Mouse (Mus musculus) midbrain, embryonic 16.5 days (tissue): ENCODE measurements at regions not wholly inside any gene's neighbourhood (a gene's known extent, or its start where the extent isn't known, plus 50 kb on each side); places are given as distances from the start of the nearest gene placed in this dataset.

ENCODE experiments used
- ATAC-seq: fragments of 200-750 bp; cut with Nextera tagmentation; 2 replicates; pipeline ENCODE4 v1.8.0; 2017; ENCODE audit warnings: moderate TSS enrichment
- H3K27ac ChIP-seq: fragments of 300-500 bp; sonication (generic); 2 replicates; pipeline ENCODE4 v1.5.1; 2014; ENCODE audit warnings: mild to moderate bottlenecking, low read length, mixed read lengths
- H3K27me3 ChIP-seq: fragments of 300-500 bp; sonication (generic); 2 replicates; pipeline ENCODE4 v1.6.1; 2014; ENCODE audit warnings: low read depth, low read length, mixed read lengths; ENCODE audit not compliant: control insufficient read depth, insufficient read depth
- H3K36me3 ChIP-seq: fragments of 300-500 bp; sonication (generic); 2 replicates; pipeline ENCODE4 v1.6.1; 2014; ENCODE audit warnings: mild to moderate bottlenecking, low read length, moderate library complexity, mixed read lengths; ENCODE audit not compliant: control insufficient read depth, insufficient read depth
- H3K4me1 ChIP-seq: fragments of 300-500 bp; sonication (generic); 2 replicates; pipeline ENCODE4 v1.6.1; 2014; ENCODE audit warnings: mild to moderate bottlenecking, low read length, mixed read lengths; ENCODE audit not compliant: control insufficient read depth, insufficient read depth
- H3K4me2 ChIP-seq: fragments of 300-500 bp; sonication (generic); 2 replicates; pipeline ENCODE4 v1.6.1; 2014; ENCODE audit warnings: mild to moderate bottlenecking, low read length, mixed read lengths
- H3K4me3 ChIP-seq: fragments of 300-500 bp; sonication (generic); 2 replicates; pipeline ENCODE4 v1.5.1; 2014; ENCODE audit warnings: low read depth, mild to moderate bottlenecking, low read length, moderate library complexity, mixed read lengths
- H3K9ac ChIP-seq: fragments of 300-500 bp; sonication (generic); 2 replicates; pipeline ENCODE4 v1.6.1; 2014; ENCODE audit warnings: low read depth, low read length, mixed read lengths
- H3K9me3 ChIP-seq: fragments of 300-500 bp; sonication (generic); replicated peaks from 2 replicates; pipeline ENCODE4 v1.6.1; 2014; ENCODE audit warnings: mild to moderate bottlenecking, low read length, mixed read lengths; ENCODE audit not compliant: control insufficient read depth, poor library complexity, severe bottlenecking
- WGBS: fragments of 180-500 bp; shearing (Covaris S2); extraction: QIAGEN DNeasy Blood & Tissue Kit; methylation state at CpG from one replicate; pipeline ENCODE4 v1.1.7; 2014; 5-methylcytosine and 5-hydroxymethylcytosine counted together

DNA sequence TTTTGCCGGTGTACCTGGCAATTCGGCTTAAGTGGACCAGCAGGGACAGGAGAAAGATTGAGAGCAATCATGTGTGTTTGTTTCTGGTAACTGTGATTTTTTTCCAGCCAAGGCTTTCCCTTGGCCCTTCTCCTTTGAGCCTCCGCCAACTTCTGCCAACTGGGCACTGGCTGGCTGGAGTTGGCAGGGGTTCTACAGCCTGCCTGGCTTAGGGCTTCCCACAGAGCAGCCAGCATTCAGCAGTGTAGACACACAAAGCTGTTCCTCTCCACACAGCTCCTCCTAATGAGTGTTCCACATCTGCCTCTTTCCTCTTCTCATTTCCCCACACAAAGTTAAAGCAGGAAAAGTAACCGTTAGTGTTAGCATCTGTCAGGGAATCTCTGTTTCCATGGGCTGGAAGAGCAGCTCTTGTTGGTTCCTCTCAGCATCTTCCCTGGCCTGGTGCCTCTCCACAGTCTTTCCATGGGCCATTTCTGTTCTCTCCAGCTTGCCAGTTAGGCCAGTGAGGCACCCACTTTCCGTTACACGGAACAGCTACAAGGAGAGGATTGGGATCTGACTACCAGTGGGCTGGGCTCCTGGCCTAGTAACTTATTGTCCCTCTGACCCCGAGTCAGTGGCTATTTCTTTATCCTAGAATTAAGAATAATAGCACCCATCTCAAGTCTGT is 68.0 kb upstream of the Rbm24 start:
- Histone ChIP-seq H3K27me3 (no peaks in the 10 kb centered on the region), H3K4me1 (no peaks in the 10 kb centered on the region), H3K4me2 (no peak overlapping the region), H3K27ac (peak overlapping the region; percentile 38), H3K36me3 (no peaks in the 10 kb centered on the region), H3K4me3 (no peak overlapping the region), H3K9ac (no peak overlapping the region), H3K9me3 (no peaks in the 10 kb centered on the region)
- peak; percentile 83 for ATAC-seq
- WGBS = 55% methylated on average over 7 of the region's 7 CpGs

DNA sequence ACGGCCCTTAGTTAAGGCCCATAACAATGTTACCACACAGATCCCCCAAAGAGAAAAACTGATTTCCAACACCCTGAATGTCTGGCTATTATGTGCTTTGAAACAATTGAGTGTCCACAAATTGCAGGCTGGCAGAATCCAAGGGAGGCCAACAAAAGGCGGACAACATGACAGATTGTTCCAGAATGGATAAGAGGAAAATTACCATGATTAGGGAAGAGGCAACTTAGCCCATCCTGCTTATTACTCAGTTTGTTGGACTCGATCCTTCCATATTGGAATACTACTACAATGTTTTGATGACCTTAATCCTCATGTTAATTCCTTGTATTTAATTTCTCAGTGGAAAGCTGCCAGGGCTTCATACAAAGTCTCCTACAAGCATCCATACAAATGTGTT is 62.9 kb upstream of the Rbm24 start:
- WGBS = 71% methylated on average over 3 of the region's 3 CpGs
- Histone ChIP-seq H3K9me3 (no peaks in the 10 kb centered on the region), H3K4me3 (no peak overlapping the region), H3K4me2 (no peak overlapping the region), H3K36me3 (no peaks in the 10 kb centered on the region), H3K27me3 (no peaks in the 10 kb centered on the region), H3K4me1 (no peaks in the 10 kb centered on the region), H3K9ac (no peak overlapping the region), H3K27ac (no peak overlapping the region)
- no peak for ATAC-seq

- 92% methylated on average over 1 of the region's 1 CpGs for WGBS
- no peak for ATAC-seq
Observed at GRCm38 (mm10) chr13:46355975-46356374, 62.3 kb upstream of the Rbm24 start.

DNA sequence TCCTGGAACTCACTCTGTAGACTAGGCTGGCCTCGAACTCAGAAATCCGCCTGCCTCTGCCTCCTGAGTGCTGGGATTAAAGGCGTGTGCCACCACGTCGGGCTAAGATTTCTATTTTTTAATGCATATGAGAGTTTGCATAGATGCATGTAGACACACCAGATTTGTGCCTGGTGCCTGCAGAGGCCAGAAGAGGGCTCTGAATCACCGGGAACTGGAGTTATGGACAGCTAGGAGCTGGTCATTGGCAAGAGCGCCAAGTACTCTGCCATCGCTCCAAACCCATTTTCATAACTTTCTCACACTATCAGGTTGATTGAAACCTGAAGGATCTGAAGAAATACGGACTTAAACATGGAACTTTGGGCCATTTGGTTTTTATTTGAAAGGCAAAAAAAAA is 61.2 kb upstream of the Rbm24 start:
- WGBS = 91% methylated on average over 9 of the region's 9 CpGs
- no peak overlapping the region for H3K4me2 ChIP-seq
- no peak overlapping the region for H3K4me3 ChIP-seq
- H3K9ac ChIP-seq = no peak overlapping the region
- no peak overlapping the region for H3K27ac ChIP-seq
- no peaks in the 10 kb centered on the region for H3K9me3 ChIP-seq
- peaks cover 4% of the 10 kb centered on the region; the same call in 1 of the 2 replicates for H3K4me1 ChIP-seq
- no peak for ATAC-seq
- no peaks in the 10 kb centered on the region for H3K36me3 ChIP-seq
- H3K27me3 ChIP-seq = no peaks in the 10 kb centered on the region

More at GRCm38 (mm10) chr13:46355975-46356374, 62.3 kb upstream of the Rbm24 start:
- Histone ChIP-seq H3K36me3 (no peaks in the 10 kb centered on the region), H3K4me1 (peaks cover 3% of the 10 kb centered on the region; the same call in 1 of the 2 replicates), H3K4me2 (no peak overlapping the region), H3K27ac (no peak overlapping the region), H3K27me3 (no peaks in the 10 kb centered on the region), H3K4me3 (no peak overlapping the region), H3K9me3 (no peaks in the 10 kb centered on the region), H3K9ac (no peak overlapping the region)

- no peaks in the 10 kb centered on the region for H3K36me3 ChIP-seq
- no peak overlapping the region for H3K4me3 ChIP-seq
- no peaks in the 10 kb centered on the region for H3K9me3 ChIP-seq
- peak overlapping the region; percentile 43 for H3K27ac ChIP-seq
- H3K4me2 ChIP-seq = no peak overlapping the region
- H3K27me3 ChIP-seq = no peaks in the 10 kb centered on the region
- 69% methylated on average over 12 of the region's 12 CpGs for WGBS
- ATAC-seq = 0 out of 2 replicates have a peak, but pooled peaks have one; percentile 39
- H3K4me1 ChIP-seq = peaks cover 4% of the 10 kb centered on the region; the same call in 1 of the 2 replicates
- no peak overlapping the region for H3K9ac ChIP-seq
Observed at GRCm38 (mm10) chr13:46360495-46361120, 57.6 kb upstream of the Rbm24 start.

GRCm38 (mm10) chr13:46363456-46364201 is 54.6 kb upstream of the Rbm24 start:
- 93% methylated on average over 13 of the region's 13 CpGs for WGBS
- Histone ChIP-seq H3K4me3 (no peak overlapping the region), H3K4me1 (peaks cover 4% of the 10 kb centered on the region; the same call in 1 of the 2 replicates), H3K9ac (no peak overlapping the region), H3K9me3 (no peaks in the 10 kb centered on the region), H3K27me3 (no peaks in the 10 kb centered on the region), H3K27ac (no peak overlapping the region), H3K36me3 (no peaks in the 10 kb centered on the region), H3K4me2 (no peak overlapping the region)
- ATAC-seq = no peak

DNA sequence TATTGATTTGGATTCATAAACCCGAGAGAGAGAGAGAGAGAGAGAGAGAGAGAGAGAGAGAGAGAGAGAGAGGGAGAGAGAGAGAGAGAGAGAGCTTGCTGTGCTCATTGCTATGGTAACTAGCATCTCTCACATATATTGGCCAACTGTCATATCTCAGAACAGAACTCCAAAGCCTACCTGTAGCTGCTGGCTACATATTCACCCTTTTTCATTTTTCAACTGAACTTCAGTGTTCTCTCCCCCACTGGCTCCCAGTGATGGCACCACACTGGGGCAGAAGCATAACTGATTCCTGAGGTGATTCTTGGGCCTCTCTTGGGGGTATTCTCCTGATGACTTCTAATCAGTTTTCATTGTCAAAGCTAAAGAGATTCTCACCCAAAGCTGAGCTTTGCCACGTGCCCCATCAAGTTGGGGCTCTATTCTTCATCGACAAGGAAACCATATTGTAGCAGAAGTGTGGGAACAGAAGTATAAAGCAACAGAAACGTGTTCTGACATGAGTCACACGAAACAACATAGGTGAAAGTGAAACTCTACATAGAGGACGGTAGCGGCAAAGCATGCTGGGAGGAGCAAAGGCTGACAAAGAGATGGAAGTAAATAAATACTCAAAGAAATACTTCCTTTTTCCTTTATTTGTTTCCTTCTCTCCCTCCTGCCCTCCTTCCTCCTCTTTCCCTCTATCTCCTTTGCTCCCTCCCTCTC is 53.9 kb upstream of the Rbm24 start:
- no peak for ATAC-seq
- Histone ChIP-seq H3K4me1 (peaks cover 4% of the 10 kb centered on the region; the same call in 1 of the 2 replicates), H3K4me2 (no peak overlapping the region), H3K36me3 (no peaks in the 10 kb centered on the region), H3K9ac (no peak overlapping the region), H3K27ac (no peak overlapping the region), H3K4me3 (no peak overlapping the region), H3K9me3 (no peaks in the 10 kb centered on the region), H3K27me3 (no peaks in the 10 kb centered on the region)
- 81% methylated on average over 7 of the region's 7 CpGs for WGBS

GRCm38 (mm10) chr13:46365292-46365691 is 52.9 kb upstream of the Rbm24 start:
- Histone ChIP-seq H3K36me3 (no peaks in the 10 kb centered on the region), H3K4me1 (peaks cover 4% of the 10 kb centered on the region; the same call in 1 of the 2 replicates), H3K4me2 (no peak overlapping the region), H3K4me3 (no peak overlapping the region), H3K9ac (no peak overlapping the region), H3K27ac (no peak overlapping the region), H3K9me3 (no peaks in the 10 kb centered on the region), H3K27me3 (no peaks in the 10 kb centered on the region)
- WGBS = 96% methylated on average over 2 of the region's 2 CpGs
- ATAC-seq = no peak
